Mouse (Mus musculus) midbrain, postnatal 0 days (tissue): ENCODE measurements around the gene Tcf7l2. TPM values are rescaled to one million over a fixed set of nuclear protein-coding genes. Genes with fewer than 3 reads are reported as not detected.

Experiments used
- ATAC-seq: fragments of 200-750 bp; cut with Nextera tagmentation; 2 replicates; pipeline ENCODE4 v1.8.0; 2017; ENCODE audit warnings: moderate number of reproducible peaks, mild to moderate bottlenecking, moderate TSS enrichment, moderate library complexity; ENCODE audit not compliant: low FRiP score
- DNase-seq: peaks from one replicate; pipeline ENCODE4 v3.0.0-alpha.2; 2015; ENCODE audit warnings: low spot score
- H3K27ac ChIP-seq: fragments of 300-500 bp; sonication (generic); 2 replicates; pipeline ENCODE4 v1.5.1; 2014; ENCODE audit warnings: low read depth, mild to moderate bottlenecking, low read length, mixed read lengths
- H3K27me3 ChIP-seq: fragments of 300-500 bp; sonication (generic); 2 replicates; pipeline ENCODE4 v1.6.1; 2014; ENCODE audit warnings: low read length, control low read depth, mixed read lengths; ENCODE audit not compliant: insufficient read depth
- H3K36me3 ChIP-seq: fragments of 300-500 bp; sonication (generic); 2 replicates; pipeline ENCODE4 v1.6.1; 2014; ENCODE audit warnings: low read length, control low read depth, mixed read lengths; ENCODE audit not compliant: insufficient read depth
- H3K4me1 ChIP-seq: fragments of 300-500 bp; sonication (generic); 2 replicates; pipeline ENCODE4 v1.6.1; 2014; ENCODE audit warnings: mild to moderate bottlenecking, control low read depth, antibody characterized with exemption, low read length, mixed read lengths; ENCODE audit not compliant: insufficient read depth
- H3K4me2 ChIP-seq: fragments of 300-500 bp; sonication (generic); 2 replicates; pipeline ENCODE4 v1.6.1; 2014; ENCODE audit warnings: low read depth, mild to moderate bottlenecking, low read length, mixed read lengths; ENCODE audit not compliant: poor library complexity, severe bottlenecking
- H3K4me3 ChIP-seq: fragments of 300-500 bp; sonication (generic); 2 replicates; pipeline ENCODE4 v1.5.1; 2014; ENCODE audit warnings: low read depth, mild to moderate bottlenecking, low read length, moderate library complexity
- H3K9ac ChIP-seq: fragments of 300-500 bp; sonication (generic); replicated peaks from 2 replicates; pipeline ENCODE4 v1.6.1; 2014; ENCODE audit warnings: mild to moderate bottlenecking, low read length, moderate library complexity, mixed read lengths; ENCODE audit not compliant: poor library complexity, severe bottlenecking
- H3K9me3 ChIP-seq: fragments of 300-500 bp; sonication (generic); 2 replicates; pipeline ENCODE4 v1.6.1; 2016; ENCODE audit warnings: low read length, control low read depth
- CTCF ChIP-seq: IDR thresholded peaks from 2 replicates; pipeline ENCODE4 v1.5.1; 2016; ENCODE audit warnings: antibody characterized with exemption, mild to moderate bottlenecking
- WGBS: fragments of 180-500 bp; shearing (Covaris S2); extraction: QIAGEN DNeasy Blood & Tissue Kit; methylation state at CpG from one replicate; pipeline ENCODE4 v1.1.7; 2014; 5-methylcytosine and 5-hydroxymethylcytosine counted together
- polyA plus RNA-seq: library from polyadenylated mRNA; unstranded; fragments of >200 nt; fragmentation: Nextera tagmentation; extraction: Ambion mirVana; gene quantifications from 2 replicates; pipeline ENCODE4 v1.2.1, GENCODE M21; 2015
- total RNA-seq: library from RNA; depleted of rRNA; stranded (reverse); fragments of >200 nt; gene quantifications from 2 replicates; pipeline ENCODE4 v1.2.3, GENCODE M21; 2014

The Tcf7l2 gene
- total and polyA plus RNA-seq, 2 experiments from 2014 or later = 67.2 to 861 TPM

GRCm38 (mm10) chr19:55784796-55785418, 43.3 kb downstream of the Tcf7l2 start:
- peaks cover 8% of the 10 kb centered on the region for H3K4me1 ChIP-seq
- H3K9ac ChIP-seq = no peak overlapping the region
- no peaks in the 10 kb centered on the region for H3K27me3 ChIP-seq
- no peak overlapping the region for H3K4me2 ChIP-seq
- no peaks in the 10 kb centered on the region for H3K9me3 ChIP-seq
- no peaks in the 10 kb centered on the region for H3K36me3 ChIP-seq
- no peak for ATAC-seq
- H3K27ac ChIP-seq = peak overlapping the region; percentile 47; the same call in 1 of the 2 replicates
- TF ChIP-seq CTCF = no peak
- DNase-seq = no peak
- no peak overlapping the region for H3K4me3 ChIP-seq
- WGBS = 81% methylated on average over 21 of the region's 21 CpGs

- no peaks in the 10 kb centered on the region for H3K9me3 ChIP-seq
- DNase-seq = no peak
- no peak overlapping the region for H3K27ac ChIP-seq
- H3K4me2 ChIP-seq = no peak overlapping the region
- ATAC-seq = no peak
- no peak for TF ChIP-seq CTCF
- 88% methylated on average over 13 of the region's 13 CpGs for WGBS
- H3K27me3 ChIP-seq = no peaks in the 10 kb centered on the region
- no peaks in the 10 kb centered on the region for H3K36me3 ChIP-seq
- no peak overlapping the region for H3K9ac ChIP-seq
- H3K4me1 ChIP-seq = peaks cover 15% of the 10 kb centered on the region
- no peak overlapping the region for H3K4me3 ChIP-seq
Measured at GRCm38 (mm10) chr19:55787420-55787819, 45.8 kb downstream of the Tcf7l2 start.

GRCm38 (mm10) chr19:55788285-55788904, 46.8 kb downstream of the Tcf7l2 start:
- H3K4me1 ChIP-seq = peaks cover 18% of the 10 kb centered on the region
- no peaks in the 10 kb centered on the region for H3K9me3 ChIP-seq
- peak; percentile 60 for DNase-seq
- 23% methylated on average over 7 of the region's 7 CpGs for WGBS
- 0 out of 2 replicates have a peak, but pooled peaks have one; percentile 64 for ATAC-seq
- no peak for TF ChIP-seq CTCF
- no peaks in the 10 kb centered on the region for H3K27me3 ChIP-seq
- H3K4me3 ChIP-seq = no peak overlapping the region
- no peak overlapping the region for H3K9ac ChIP-seq
- 0 out of 2 replicates have a peak overlapping the region, but pooled peaks have one; percentile 32 for H3K27ac ChIP-seq
- no peak overlapping the region for H3K4me2 ChIP-seq
- H3K36me3 ChIP-seq = no peaks in the 10 kb centered on the region

GRCm38 (mm10) chr19:55788905-55789295, 47.3 kb downstream of the Tcf7l2 start:
- H3K4me1 ChIP-seq = peaks cover 20% of the 10 kb centered on the region
- ATAC-seq (no peak), DNase-seq (no peak)
- no peak overlapping the region for H3K9ac ChIP-seq
- TF ChIP-seq CTCF = no peak
- no peaks in the 10 kb centered on the region for H3K9me3 ChIP-seq
- H3K4me2 ChIP-seq = no peak overlapping the region
- no peaks in the 10 kb centered on the region for H3K36me3 ChIP-seq
- 47% methylated on average over 5 of the region's 5 CpGs for WGBS
- H3K4me3 ChIP-seq = no peak overlapping the region
- no peaks in the 10 kb centered on the region for H3K27me3 ChIP-seq
- H3K27ac ChIP-seq = 0 out of 2 replicates have a peak overlapping the region, but pooled peaks have one; percentile 32

GRCm38 (mm10) chr19:55789838-55790237, 48.2 kb downstream of the Tcf7l2 start:
- Histone ChIP-seq H3K27me3 (no peaks in the 10 kb centered on the region), H3K36me3 (no peaks in the 10 kb centered on the region), H3K4me3 (no peak overlapping the region), H3K4me1 (peaks cover 24% of the 10 kb centered on the region), H3K4me2 (no peak overlapping the region), H3K9ac (no peak overlapping the region), H3K9me3 (no peaks in the 10 kb centered on the region), H3K27ac (no peak overlapping the region)
- no peak for TF ChIP-seq CTCF
- DNase-seq = no peak
- 42% methylated on average over 3 of the region's 3 CpGs for whole genome bisulfite sequencing
- ATAC-seq = no peak

- Histone ChIP-seq H3K4me1 (peaks cover 24% of the 10 kb centered on the region), H3K4me3 (no peak overlapping the region), H3K9me3 (no peaks in the 10 kb centered on the region), H3K36me3 (no peaks in the 10 kb centered on the region), H3K9ac (no peak overlapping the region), H3K4me2 (no peak overlapping the region), H3K27me3 (no peaks in the 10 kb centered on the region), H3K27ac (no peak overlapping the region)
- WGBS = 70% methylated on average over 6 of the region's 6 CpGs
- TF ChIP-seq CTCF = no peak
- ATAC-seq = no peak
- DNase-seq = no peak
Measured at GRCm38 (mm10) chr19:55791293-55791692, 49.7 kb downstream of the Tcf7l2 start.
